Mouse (Mus musculus) brain, embryonic 14.5 days (tissue): ENCODE data around the gene Taf3.

Source experiments
- CTCF ChIP-seq: fragments of 200-500 bp; IDR thresholded peaks from 2 replicates; pipeline ENCODE4 v1.5.1; 2012; ENCODE audit warnings: inconsistent platforms, mild to moderate bottlenecking, moderate library complexity, borderline replicate concordance; ENCODE audit not compliant: insufficient read depth, insufficient read length; ENCODE audit errors: extremely low read depth
- POLR2A ChIP-seq: fragments of 200-500 bp; IDR thresholded peaks from 2 replicates; pipeline ENCODE4 v1.6.1; 2012; ENCODE audit warnings: mild to moderate bottlenecking, inconsistent platforms, borderline replicate concordance; ENCODE audit not compliant: poor library complexity, insufficient read depth, insufficient read length, severe bottlenecking; ENCODE audit errors: extremely low read depth

GRCm38 (mm10) chr2:9966634-9967033 is 81.8 kb downstream of the Taf3 start:
- TF ChIP-seq CTCF (no peak), POLR2A (no peak)
